Mouse (Mus musculus) lung, postnatal 10 days (tissue): Measurements from ENCODE around the gene Ghdc.

Source experiments
- DNase-seq: peaks from one replicate; pipeline ENCODE4 v3.0.0; 2021

Ghdc gene

GRCm38 (mm10) chr11:100781763-100782475 lies 11.2 kb upstream of the Ghdc start:
- peak; percentile 35 for DNase-seq

DNA sequence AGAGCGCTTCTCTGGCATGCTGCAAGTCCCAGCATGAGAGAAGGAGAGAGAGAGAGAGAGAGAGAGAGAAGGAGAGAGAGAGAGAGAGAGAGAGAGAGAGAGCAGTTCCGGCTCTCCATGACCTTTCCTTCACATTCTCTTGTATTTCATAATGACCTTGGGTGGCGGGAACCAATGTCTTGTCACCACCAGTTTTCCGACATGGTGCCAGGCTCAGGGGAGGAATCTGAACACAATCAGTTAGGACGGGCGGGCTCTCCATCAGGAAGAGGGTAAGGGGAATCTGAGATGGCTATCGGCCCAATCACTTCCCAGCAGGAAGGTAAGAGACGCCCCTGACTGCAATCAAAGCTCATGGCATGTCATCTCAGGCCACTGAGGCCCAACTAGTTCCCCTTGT lies 9.5 kb upstream of the Ghdc start:
- no peak for DNase-seq

GRCm38 (mm10) chr11:100778069-100778468 lies 7.3 kb upstream of the Ghdc start:
- DNase-seq = no peak

GRCm38 (mm10) chr11:100775921-100776320 lies 5.2 kb upstream of the Ghdc start:
- no peak for DNase-seq

DNA sequence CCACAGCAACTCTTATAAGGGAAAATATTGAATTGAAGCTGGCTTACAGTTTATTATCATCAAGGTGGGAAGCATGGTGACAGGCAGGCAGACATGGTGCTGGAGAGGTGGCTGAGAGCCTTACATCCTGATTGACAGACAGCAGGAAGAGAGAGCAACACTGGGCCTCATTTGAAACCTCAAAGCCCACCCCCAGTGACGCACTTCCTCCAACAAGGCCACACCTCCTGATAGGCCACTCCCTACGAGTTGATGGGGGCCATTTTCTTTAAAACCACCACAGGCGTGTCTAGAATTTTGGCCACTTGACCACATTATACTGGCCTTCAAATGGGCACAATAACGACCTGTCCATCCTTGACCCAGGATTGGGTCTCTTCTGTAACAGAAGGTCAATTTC lies 3.5 kb upstream of the Ghdc start:
- no peak for DNase-seq

- no peak for DNase-seq
These were observed 777 bp downstream of the Ghdc start for GRCm38 (mm10) chr11:100769980-100770379.

GRCm38 (mm10) chr11:100767871-100768270 lies 2.9 kb downstream of the Ghdc start:
- DNase-seq = no peak

- no peak for DNase-seq
These were observed 4.0 kb downstream of the Ghdc start for GRCm38 (mm10) chr11:100766726-100767125.

DNA sequence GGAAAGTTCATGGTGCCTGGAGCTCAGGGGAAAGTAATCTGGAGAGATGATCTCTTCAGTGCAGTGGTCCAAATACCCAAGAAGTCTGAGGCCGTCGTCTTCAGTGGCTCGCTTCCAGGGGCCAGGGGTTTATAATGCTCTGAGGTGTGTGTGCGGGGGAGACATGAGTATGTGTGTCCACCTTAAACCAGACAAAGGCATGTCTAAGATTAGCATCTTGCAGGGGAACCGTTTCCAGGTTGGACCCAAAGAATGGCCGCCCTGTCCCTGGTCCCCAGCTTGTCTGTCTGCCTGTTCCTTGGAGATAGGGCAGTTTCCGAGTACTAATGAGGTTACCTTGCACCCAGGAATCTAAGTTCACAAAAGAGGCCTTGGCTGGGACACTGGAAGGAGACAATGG lies 7.9 kb downstream of the Ghdc start, which contains the start of gene Hcrt:
Hcrt (minus strand) TSS at position 101 of the 400 bp plus-strand sequence.
- no peak for DNase-seq

GRCm38 (mm10) chr11:100761547-100762045 lies 9.2 kb downstream of the Ghdc start:
- DNase-seq = peak; percentile 93

- DNase-seq = peak; percentile 71
These were observed 11.0 kb downstream of the Ghdc start, which contains the start of gene Kcnh4 for GRCm38 (mm10) chr11:100759611-100760233. TSS of gene Kcnh4 (minus strand) at chr11:100759942.

GRCm38 (mm10) chr11:100758707-100759610 lies 11.8 kb downstream of the Ghdc start:
- peak; percentile 64 for DNase-seq

DNA sequence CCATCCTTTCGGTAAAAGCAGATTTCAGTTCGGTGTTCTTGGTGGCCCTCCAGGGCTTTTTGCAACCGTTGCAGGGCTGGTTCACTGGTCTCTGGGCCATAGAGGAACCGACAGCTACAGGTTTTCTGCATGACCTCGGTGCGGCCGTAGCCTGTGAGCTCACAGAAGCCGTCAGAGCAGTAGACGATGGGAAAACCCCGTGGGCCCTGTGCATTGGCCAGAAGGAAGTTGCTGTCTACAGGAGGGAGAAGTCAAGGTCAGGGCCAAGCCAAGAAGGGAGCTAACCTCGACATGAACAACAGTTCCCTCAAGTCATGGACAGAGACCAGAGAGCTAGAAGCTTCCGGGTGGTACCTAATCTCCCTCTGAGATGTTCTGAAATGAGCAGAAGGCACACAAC lies 13.2 kb downstream of the Ghdc start:
- no peak for DNase-seq

GRCm38 (mm10) chr11:100756476-100756875 lies 14.3 kb downstream of the Ghdc start:
- DNase-seq = no peak

DNA sequence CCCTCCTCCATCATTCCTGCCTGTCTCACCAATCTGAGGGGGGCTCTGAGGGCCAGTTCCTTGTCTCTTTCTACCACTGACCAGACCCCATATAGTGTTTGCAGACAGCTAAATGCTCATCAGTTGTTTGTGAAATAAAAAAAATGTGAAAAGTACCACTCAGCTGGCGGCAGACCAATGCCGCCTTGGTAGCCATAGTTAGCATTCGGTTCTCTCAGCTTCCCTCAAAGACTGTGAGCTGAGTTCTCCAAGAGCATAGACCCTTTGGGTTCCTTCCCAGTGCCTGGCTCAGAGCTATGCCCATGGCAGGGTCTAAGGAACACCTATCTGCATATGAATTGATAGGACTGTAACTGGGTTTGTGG lies 16.1 kb downstream of the Ghdc start:
- DNase-seq = no peak

GRCm38 (mm10) chr11:100754021-100754692 lies 16.6 kb downstream of the Ghdc start:
- no peak for DNase-seq

DNA sequence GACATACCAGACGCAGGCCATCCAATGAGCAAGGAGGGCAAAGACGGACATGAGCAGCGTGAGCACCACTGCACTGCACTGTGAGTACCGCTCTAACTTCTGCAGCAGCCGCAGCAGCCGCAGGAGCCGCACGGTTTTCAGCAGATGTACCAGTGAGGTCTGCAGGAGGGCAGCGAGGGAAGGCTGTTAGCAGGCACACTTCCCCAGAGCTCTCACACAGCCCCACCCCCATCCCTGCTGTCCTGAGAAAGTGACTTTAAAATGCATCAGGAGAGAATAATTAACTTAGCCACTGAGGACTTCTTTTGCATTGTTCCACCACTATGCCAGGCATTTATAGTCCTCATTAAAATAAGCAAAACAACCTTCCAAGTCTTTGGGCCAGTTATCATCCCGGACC lies 18.5 kb downstream of the Ghdc start:
- no peak for DNase-seq

GRCm38 (mm10) chr11:100750127-100750526 lies 20.6 kb downstream of the Ghdc start:
- no peak for DNase-seq

DNA sequence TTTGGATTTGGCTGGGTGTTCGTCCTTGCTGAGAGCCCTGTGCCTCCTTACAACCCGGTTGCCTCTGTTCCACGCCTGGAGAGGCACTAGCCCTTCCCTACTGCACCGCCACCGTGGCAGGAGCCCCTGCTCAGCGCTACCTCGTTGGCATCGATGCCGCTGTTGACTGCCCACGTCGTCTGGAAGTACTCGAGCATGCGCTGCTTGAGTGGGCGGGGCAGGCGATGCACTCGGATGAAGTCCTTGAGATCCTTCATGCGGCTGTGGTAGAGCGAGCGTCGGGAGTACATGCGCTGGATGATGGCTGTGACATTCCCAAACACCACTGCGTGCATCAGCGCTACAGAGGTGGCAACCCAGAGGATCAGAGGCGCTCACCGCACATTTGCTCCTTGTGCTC lies 21.3 kb downstream of the Ghdc start:
- DNase-seq = no peak

DNA sequence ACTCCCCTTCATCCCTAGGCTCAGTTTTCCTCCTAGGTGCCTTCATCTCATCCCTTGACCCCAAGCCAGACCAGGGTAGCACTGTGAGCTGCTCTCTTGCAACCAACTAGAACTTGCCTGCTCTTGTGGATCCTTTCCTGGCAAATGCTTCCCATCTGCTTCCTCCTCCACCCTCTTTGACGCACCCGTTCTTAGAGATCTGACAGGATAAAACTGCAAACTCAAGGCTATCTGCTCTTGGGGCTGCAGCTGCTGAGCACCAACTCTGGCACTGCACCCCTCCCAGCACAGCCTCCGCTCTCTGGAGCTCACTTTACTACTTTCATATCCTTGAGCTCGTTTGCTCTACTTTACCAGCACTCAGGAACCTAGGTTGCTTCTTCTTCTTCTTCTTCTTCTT lies 22.1 kb downstream of the Ghdc start:
- no peak for DNase-seq

DNA sequence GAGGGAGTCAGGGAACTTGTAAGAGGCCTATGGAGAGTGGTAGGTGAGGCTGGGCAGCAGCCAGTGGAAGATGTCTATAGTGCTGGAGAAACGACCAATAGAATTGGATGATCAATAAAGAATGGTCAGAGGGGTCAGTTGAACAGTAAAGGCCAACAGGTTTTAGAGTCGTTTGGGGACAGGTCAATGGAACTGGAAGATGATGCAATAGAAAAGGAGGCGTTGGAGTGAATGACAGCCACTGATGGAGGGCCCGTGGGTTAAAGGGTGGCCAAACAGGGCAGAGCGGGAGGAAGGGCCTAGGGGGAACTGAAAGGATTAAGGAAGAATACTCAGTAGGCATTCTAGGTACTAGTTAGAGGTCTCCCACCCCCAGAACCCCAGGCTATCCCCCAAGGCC lies 23.6 kb downstream of the Ghdc start:
- DNase-seq = no peak

DNA sequence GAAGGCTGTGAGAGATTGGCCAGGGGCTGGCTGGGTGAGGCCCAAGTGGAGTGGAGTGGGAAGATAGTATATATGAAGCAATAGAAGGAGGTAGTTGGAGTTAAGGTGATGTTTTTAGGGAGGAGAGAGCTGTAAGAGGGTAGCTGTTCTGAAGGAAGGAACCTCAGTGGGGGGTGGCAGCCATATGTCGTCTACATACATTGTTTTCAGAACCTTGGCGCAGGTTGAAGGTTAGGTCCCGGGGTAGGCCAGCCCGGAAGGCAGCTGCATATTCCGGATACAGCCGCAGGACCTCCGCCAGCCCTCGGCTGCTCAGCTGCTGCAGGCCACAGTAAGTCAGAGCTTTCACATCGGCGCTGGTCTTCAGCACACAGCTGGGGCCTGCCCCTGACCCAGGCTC lies 24.2 kb downstream of the Ghdc start:
- no peak for DNase-seq

- DNase-seq = peak; percentile 70
These were observed 25.7 kb downstream of the Ghdc start for GRCm38 (mm10) chr11:100745085-100745484.
